Mouse (Mus musculus): ENCODE results near the gene Ppp1r9a. TPM values are rescaled to one million over a fixed set of nuclear protein-coding genes. Genes with fewer than 3 reads are reported as not detected.

Ppp1r9a gene
- total and polyA plus RNA-seq, 3 experiments: 1.0 TPM; not detected in 2

DNA sequence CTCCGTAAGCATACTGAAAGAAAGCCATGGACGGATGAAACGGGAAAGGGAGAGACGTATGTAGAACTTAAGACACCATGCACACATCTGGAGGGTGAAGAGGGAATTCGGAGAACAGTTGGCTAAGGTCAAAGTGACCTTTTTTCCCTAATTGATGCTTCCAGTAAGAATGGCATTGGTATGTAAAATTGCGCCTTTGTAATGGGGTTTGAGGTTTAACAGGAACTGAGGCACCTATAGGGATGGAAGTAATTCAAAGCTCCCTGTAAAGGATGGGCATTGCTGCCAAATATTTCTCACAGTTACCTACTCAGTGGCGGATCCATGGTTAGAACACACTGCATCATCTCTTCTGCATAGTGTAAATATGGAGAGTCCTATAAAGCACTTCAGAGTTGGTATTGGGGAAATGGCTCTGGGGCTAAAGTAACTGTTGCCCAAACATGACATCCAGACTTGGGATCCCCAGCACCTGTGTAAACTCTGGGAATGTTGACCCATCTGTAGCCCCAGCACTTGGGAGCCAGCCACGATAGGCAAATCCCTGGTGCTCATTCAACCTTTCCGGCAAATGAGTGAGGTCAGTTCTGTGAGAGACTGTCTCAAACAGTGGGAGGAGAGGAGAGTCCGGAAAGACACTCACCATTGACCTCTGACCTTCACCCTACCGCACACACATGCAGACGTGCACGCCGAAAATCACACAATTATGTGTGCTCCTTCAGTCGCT is 216.6 kb downstream of the Ppp1r9a start:
- H3K79me2 ChIP-seq (replicated peaks; ENCODE audit: control insufficient read depth, extremely low read depth, insufficient read depth, poor library complexity, severe bottlenecking): no peaks in the 10 kb centered on the region
- H3K4me3 ChIP-seq (replicated peaks in 1 of 3; ENCODE audit: low read depth in 2 of 3, low read length in 2 of 3, poor library complexity in 1 of 3): no peak overlapping the region
- no peak overlapping the region for H3K9ac ChIP-seq (ENCODE audit: insufficient read depth, low read depth)
- dilution Hi-C loops (cut with MboI; ENCODE audit: extremely low pct_ligation_motif_present, extremely low pct_unique_long_range_greater_than_20kb, low sequenced_read_pairs): no loop called here
- TF ChIP-seq JUN (IDR thresholded peaks at IDR 0.05; ENCODE audit: insufficient read depth, low read depth, low read length): no peak
- TF ChIP-seq BHLHE40 (IDR thresholded peaks at IDR 0.05; ENCODE audit: low read depth, low read length): no peak
- no peak for TF ChIP-seq PAX5 (IDR thresholded peaks at IDR 0.05; ENCODE audit: low read length)
- no peak for TF ChIP-seq HCFC1 (IDR thresholded peaks at IDR 0.05; ENCODE audit: low read depth, low read length)
- no peak for TF ChIP-seq MYC (IDR thresholded peaks at IDR 0.05; ENCODE audit: low read depth, low read length)
- TF ChIP-seq SMC3 (IDR thresholded peaks at IDR 0.05; ENCODE audit: low read depth, low read length): no peak
- TF ChIP-seq RAD21 (IDR thresholded peaks at IDR 0.05; ENCODE audit: low read depth, low read length): no peak
- no peak for TF ChIP-seq TBP (conservative IDR thresholded peaks at IDR 0.05; ENCODE audit: low read depth, low read length)
- no peak for TF ChIP-seq CHD1 (IDR thresholded peaks at IDR 0.05; ENCODE audit: low read depth, low read length)
- no peak for TF ChIP-seq MAX (IDR thresholded peaks at IDR 0.05; ENCODE audit: low read length)
- no peak for TF ChIP-seq IRF4 (IDR thresholded peaks at IDR 0.05; ENCODE audit: low read depth, low read length)
- no peak for TF ChIP-seq GABPA (IDR thresholded peaks at IDR 0.05; ENCODE audit: insufficient replicate concordance, low read depth, low read length)
- TF ChIP-seq ZNF384 (IDR thresholded peaks at IDR 0.05; ENCODE audit: low read depth, low read length): no peak
- no peaks in the 10 kb centered on the region for H3K9me3 ChIP-seq (replicated peaks; ENCODE audit: low read length)
- H3K27ac ChIP-seq (ENCODE audit: insufficient read depth, low read depth): no peak overlapping the region
- H3K36me3 ChIP-seq (replicated peaks in 1 of 2; ENCODE audit: control insufficient read depth in 1 of 2, insufficient read depth in 1 of 2, low read length in 1 of 2): no peaks in the 10 kb centered on the region
- H3K27me3 ChIP-seq (replicated peaks): no peaks in the 10 kb centered on the region
- in situ Hi-C loops (cut with MboI; ENCODE audit: low pct_ligation_motif_present, low pct_unique_long_range_greater_than_20kb, low sequenced_read_pairs): loop anchor here (25.0 kb wide), 1 partner anchor 457 kb away; no protein-coding TSS in a partner anchor
- DNase-seq (ENCODE audit: extremely low read depth): no peak
- H3K4me2 ChIP-seq (ENCODE audit: insufficient read depth, low read depth, poor library complexity, severe bottlenecking): no peak overlapping the region
- peaks cover 0 to under 1% of the 10 kb centered on the region in 2 experiments; a peak in 1 of 4 replicates for H3K4me1 ChIP-seq (ENCODE audit: control insufficient read depth in 1 of 2, insufficient read depth in 2 of 2)

DNA sequence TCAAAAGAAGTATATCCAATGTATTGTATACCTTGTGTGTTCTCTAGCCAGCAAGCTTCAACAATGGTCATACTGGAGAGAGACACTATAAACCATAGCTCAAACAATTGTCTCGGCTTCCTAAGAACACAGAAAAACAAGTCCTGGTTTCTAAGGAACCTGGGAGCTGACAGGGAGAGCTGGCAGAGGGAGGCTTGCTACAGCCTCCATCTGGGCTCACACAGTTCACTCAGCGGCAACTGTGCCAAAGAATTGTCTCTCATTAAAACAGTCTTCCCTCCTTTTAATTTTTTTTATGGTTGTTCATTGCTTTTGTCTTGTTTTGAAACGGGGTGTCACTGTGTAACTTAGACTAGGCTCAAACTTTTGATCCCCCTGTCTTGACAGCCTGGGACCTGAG is 217.5 kb downstream of the Ppp1r9a start:
- Histone ChIP-seq H3K36me3 (replicated peaks in 1 of 2; ENCODE audit: control insufficient read depth in 1 of 2, insufficient read depth in 1 of 2, low read length in 1 of 2) (no peaks in the 10 kb centered on the region), H3K27ac (ENCODE audit: insufficient read depth, low read depth) (no peak overlapping the region), H3K27me3 (replicated peaks) (no peaks in the 10 kb centered on the region), H3K4me1 (ENCODE audit: control insufficient read depth in 1 of 2, insufficient read depth in 2 of 2) (peaks cover 0 to 2% of the 10 kb centered on the region in 2 experiments; a peak in 1 of 4 replicates), H3K4me3 (replicated peaks in 1 of 3; ENCODE audit: low read depth in 2 of 3, low read length in 2 of 3, poor library complexity in 1 of 3) (no peak overlapping the region), H3K79me2 (replicated peaks; ENCODE audit: control insufficient read depth, extremely low read depth, insufficient read depth, poor library complexity, severe bottlenecking) (no peaks in the 10 kb centered on the region), H3K9ac (ENCODE audit: insufficient read depth, low read depth) (no peak overlapping the region), H3K4me2 (ENCODE audit: insufficient read depth, low read depth, poor library complexity, severe bottlenecking) (no peak overlapping the region), H3K9me3 (replicated peaks; ENCODE audit: low read length) (no peaks in the 10 kb centered on the region)
- dilution Hi-C loops (cut with MboI; ENCODE audit: extremely low pct_ligation_motif_present, extremely low pct_unique_long_range_greater_than_20kb, low sequenced_read_pairs): no loop called here
- in situ Hi-C loops (cut with MboI; ENCODE audit: low pct_ligation_motif_present, low pct_unique_long_range_greater_than_20kb, low sequenced_read_pairs): loop anchor here (25.0 kb wide), 1 partner anchor 458 kb away; no protein-coding TSS in a partner anchor
- TF ChIP-seq MAFK (IDR thresholded peaks at IDR 0.05; ENCODE audit: insufficient replicate concordance, low read length) (no peak), SIN3A (IDR thresholded peaks at IDR 0.05; ENCODE audit: low read length) (no peak), UBTF (IDR thresholded peaks at IDR 0.05; ENCODE audit: low read depth, low read length) (no peak), MXI1 (IDR thresholded peaks at IDR 0.05; ENCODE audit: low read depth, low read length) (no peak), CTCF (conservative IDR thresholded peaks at IDR 0.05 in 1 of 2, IDR thresholded peaks at IDR 0.05 in 1 of 2; ENCODE audit: low read depth in 2 of 2, low read length in 2 of 2) (no peak), ZNF384 (IDR thresholded peaks at IDR 0.05; ENCODE audit: low read depth, low read length) (no peak), MAX (IDR thresholded peaks at IDR 0.05; ENCODE audit: low read length) (no peak), RAD21 (IDR thresholded peaks at IDR 0.05; ENCODE audit: low read depth, low read length) (no peak), TBP (conservative IDR thresholded peaks at IDR 0.05; ENCODE audit: low read depth, low read length) (no peak), KAT2A (IDR thresholded peaks at IDR 0.05; ENCODE audit: insufficient replicate concordance, low read length) (no peak), PAX5 (IDR thresholded peaks at IDR 0.05; ENCODE audit: low read length) (no peak), GABPA (IDR thresholded peaks at IDR 0.05; ENCODE audit: insufficient replicate concordance, low read depth, low read length) (no peak), IRF4 (IDR thresholded peaks at IDR 0.05; ENCODE audit: low read depth, low read length) (no peak), E2F4 (IDR thresholded peaks at IDR 0.05; ENCODE audit: insufficient replicate concordance, low read depth, low read length) (no peak)
- DNase-seq (ENCODE audit: extremely low read depth): no peak

All from CH12.LX (cell line).